Mouse (Mus musculus) cortical plate, adult 2 months (tissue): ENCODE data around the gene Igfbp5.

Experiments used
- CTCF ChIP-seq: fragments of 200-500 bp; IDR thresholded peaks from 2 replicates; pipeline ENCODE4 v1.5.1; 2011; ENCODE audit warnings: mild to moderate bottlenecking, control low read depth, low read length; ENCODE audit not compliant: insufficient read depth; ENCODE audit errors: extremely low read depth
- POLR2A ChIP-seq: fragments of 200-500 bp; IDR thresholded peaks from 2 replicates; pipeline ENCODE4 v1.6.1; 2011; ENCODE audit warnings: mild to moderate bottlenecking, low read length, control low read depth; ENCODE audit not compliant: insufficient read depth; ENCODE audit errors: extremely low read depth

GRCm38 (mm10) chr1:72849037-72849436 lies 25.6 kb downstream of the Igfbp5 start:
- TF ChIP-seq CTCF (no peak), POLR2A (no peak)
